Mouse (Mus musculus): ENCODE measurements around the gene Neurod2. TPM values are rescaled to one million over a fixed set of nuclear protein-coding genes. Genes with fewer than 3 reads are reported as not detected.

Gene Neurod2
- polyA plus RNA-seq, 1 experiment, result not detected

DNA sequence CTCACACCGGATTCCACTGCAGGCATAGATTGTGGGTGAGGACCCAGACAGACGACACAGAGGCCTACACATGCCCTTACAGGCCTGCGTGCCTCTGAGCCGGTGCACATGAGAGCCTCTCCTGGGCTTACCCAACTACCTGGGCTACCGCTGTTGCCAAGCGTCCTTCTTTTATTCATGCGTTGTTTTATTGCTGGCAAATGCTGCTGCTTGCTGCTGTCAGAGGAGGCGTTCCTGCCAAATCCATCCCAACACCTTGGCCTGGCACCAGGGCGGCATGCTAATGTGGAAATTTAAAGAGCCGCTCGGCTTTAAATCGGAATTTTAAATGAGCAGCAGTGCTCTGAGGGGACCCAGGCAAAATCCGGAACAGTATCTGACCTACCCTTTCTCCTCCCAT is 39.6 kb downstream of the Neurod2 start:
- Histone ChIP-seq H3K4me3 (no peak overlapping the region), H3K79me2 (ENCODE audit: control insufficient read depth, insufficient read depth) (no peaks in the 10 kb centered on the region), H3K27me3 (ENCODE audit: control insufficient read depth, insufficient read depth, insufficient read length) (peaks cover 31% of the 10 kb centered on the region), H3ac (ENCODE audit: control insufficient read depth, insufficient read length) (no peak overlapping the region), H3K36me3 (ENCODE audit: control insufficient read depth, insufficient read depth) (no peaks in the 10 kb centered on the region), H3K4me2 (ENCODE audit: low read depth) (no peak overlapping the region)
- TF ChIP-seq CEBPB (IDR thresholded peaks at IDR 0.05; ENCODE audit: insufficient read depth, poor library complexity, severe bottlenecking) (no peak), REST (IDR thresholded peaks at IDR 0.05; ENCODE audit: insufficient read depth, insufficient read length) (no peak), MYOG (IDR thresholded peaks at IDR 0.05; ENCODE audit: control insufficient read depth in 1 of 3, insufficient read depth in 1 of 3, insufficient read length in 2 of 3, low read depth in 2 of 3) (no peak), MAX (IDR thresholded peaks at IDR 0.05; ENCODE audit: low read depth) (no peak), TCF12 (IDR thresholded peaks at IDR 0.05; ENCODE audit: insufficient read depth, poor library complexity, severe bottlenecking) (no peak), USF1 (IDR thresholded peaks at IDR 0.05; ENCODE audit: low read depth) (no peak)

DNA sequence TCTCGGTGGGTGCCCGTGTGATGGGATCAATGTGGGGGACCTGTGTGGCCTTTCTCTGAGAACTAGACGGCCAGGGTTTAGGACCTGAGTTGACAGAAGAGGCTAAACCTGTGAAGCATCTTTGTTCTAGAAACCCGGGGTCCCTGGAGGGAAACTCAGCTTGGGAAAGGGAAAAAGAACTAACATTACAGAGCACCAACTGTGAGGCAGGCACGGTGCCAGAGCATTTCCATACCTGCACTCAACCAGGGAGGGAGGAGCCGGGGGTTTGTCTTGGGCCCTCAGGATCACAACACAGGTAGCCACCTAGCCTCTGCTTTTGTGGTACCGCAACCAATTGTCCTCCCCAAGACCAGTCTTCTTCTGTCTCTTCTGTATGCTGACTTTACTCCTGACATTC is 41.5 kb downstream of the Neurod2 start:
- Histone ChIP-seq H3K4me2 (ENCODE audit: low read depth) (no peak overlapping the region), H3K79me2 (ENCODE audit: control insufficient read depth, insufficient read depth) (no peaks in the 10 kb centered on the region), H3K27me3 (ENCODE audit: control insufficient read depth, insufficient read depth, insufficient read length) (peaks cover 31% of the 10 kb centered on the region), H3ac (ENCODE audit: control insufficient read depth, insufficient read length) (no peak overlapping the region), H3K4me3 (no peak overlapping the region), H3K36me3 (ENCODE audit: control insufficient read depth, insufficient read depth) (no peaks in the 10 kb centered on the region)
- TF ChIP-seq SRF (IDR thresholded peaks at IDR 0.05; ENCODE audit: control insufficient read depth, insufficient read length, low read depth), result no peak
- TF ChIP-seq MAX (IDR thresholded peaks at IDR 0.05; ENCODE audit: low read depth), result no peak
- no peak for TF ChIP-seq TCF3 (IDR thresholded peaks at IDR 0.05; ENCODE audit: insufficient read length, low read depth)
- no peak for TF ChIP-seq E2F4 (IDR thresholded peaks at IDR 0.05; ENCODE audit: insufficient read depth)
- TF ChIP-seq POLR2AphosphoS2 (IDR thresholded peaks at IDR 0.05; ENCODE audit: insufficient read length, low read depth), result no peak
- TF ChIP-seq CEBPB (IDR thresholded peaks at IDR 0.05; ENCODE audit: insufficient read depth, poor library complexity, severe bottlenecking), result no peak
- TF ChIP-seq POLR2A (IDR thresholded peaks at IDR 0.05; ENCODE audit: insufficient read length, low read depth), result no peak
- TF ChIP-seq TCF12 (IDR thresholded peaks at IDR 0.05; ENCODE audit: insufficient read depth, poor library complexity, severe bottlenecking), result no peak
- TF ChIP-seq MYOD1 (IDR thresholded peaks at IDR 0.05; ENCODE audit: control insufficient read depth in 1 of 3, insufficient read length in 2 of 3, low read depth in 2 of 3), result no peak
- no peak for TF ChIP-seq USF1 (IDR thresholded peaks at IDR 0.05; ENCODE audit: low read depth)
- no peak for TF ChIP-seq MYOG (IDR thresholded peaks at IDR 0.05; ENCODE audit: control insufficient read depth in 1 of 3, insufficient read depth in 1 of 3, insufficient read length in 2 of 3, low read depth in 2 of 3)
- TF ChIP-seq REST (IDR thresholded peaks at IDR 0.05; ENCODE audit: insufficient read depth, insufficient read length), result no peak

DNA sequence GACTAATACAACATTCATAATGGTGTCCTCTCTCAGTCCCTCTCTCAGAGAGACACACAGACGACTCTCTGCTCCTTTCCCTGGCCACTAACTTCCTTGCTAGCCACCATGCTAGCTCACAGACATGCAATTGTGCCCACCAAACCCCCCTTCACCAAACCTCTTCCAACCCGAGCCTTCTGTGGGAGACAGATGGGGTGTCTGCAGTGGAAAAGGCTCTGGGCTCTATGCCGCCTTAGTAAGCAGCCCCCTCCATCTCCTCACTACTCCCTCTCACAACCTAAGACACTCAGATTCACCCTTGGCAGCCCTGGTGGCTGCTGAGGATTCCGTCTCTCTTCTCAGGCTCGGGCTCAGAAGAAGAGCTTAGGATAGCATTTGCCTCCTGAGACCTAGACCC is 41.9 kb downstream of the Neurod2 start:
- Histone ChIP-seq H3K4me2 (ENCODE audit: low read depth) (no peak overlapping the region), H3K4me3 (no peak overlapping the region), H3K27me3 (ENCODE audit: control insufficient read depth, insufficient read depth, insufficient read length) (peaks cover 31% of the 10 kb centered on the region), H3K79me2 (ENCODE audit: control insufficient read depth, insufficient read depth) (no peaks in the 10 kb centered on the region), H3ac (ENCODE audit: control insufficient read depth, insufficient read length) (no peak overlapping the region), H3K36me3 (ENCODE audit: control insufficient read depth, insufficient read depth) (no peaks in the 10 kb centered on the region)
- TF ChIP-seq TCF12 (IDR thresholded peaks at IDR 0.05; ENCODE audit: insufficient read depth, poor library complexity, severe bottlenecking) (no peak), USF1 (IDR thresholded peaks at IDR 0.05; ENCODE audit: low read depth) (no peak), CEBPB (IDR thresholded peaks at IDR 0.05; ENCODE audit: insufficient read depth, poor library complexity, severe bottlenecking) (no peak), SRF (IDR thresholded peaks at IDR 0.05; ENCODE audit: control insufficient read depth, insufficient read length, low read depth) (no peak), TCF3 (IDR thresholded peaks at IDR 0.05; ENCODE audit: insufficient read length, low read depth) (no peak), E2F4 (IDR thresholded peaks at IDR 0.05; ENCODE audit: insufficient read depth) (no peak), REST (IDR thresholded peaks at IDR 0.05; ENCODE audit: insufficient read depth, insufficient read length) (no peak), MYOG (IDR thresholded peaks at IDR 0.05; ENCODE audit: control insufficient read depth in 1 of 3, insufficient read depth in 1 of 3, insufficient read length in 2 of 3, low read depth in 2 of 3) (no peak), POLR2AphosphoS2 (IDR thresholded peaks at IDR 0.05; ENCODE audit: insufficient read length, low read depth) (no peak), MYOD1 (IDR thresholded peaks at IDR 0.05; ENCODE audit: control insufficient read depth in 1 of 3, insufficient read length in 2 of 3, low read depth in 2 of 3) (no peak), MAX (IDR thresholded peaks at IDR 0.05; ENCODE audit: low read depth) (no peak)

DNA sequence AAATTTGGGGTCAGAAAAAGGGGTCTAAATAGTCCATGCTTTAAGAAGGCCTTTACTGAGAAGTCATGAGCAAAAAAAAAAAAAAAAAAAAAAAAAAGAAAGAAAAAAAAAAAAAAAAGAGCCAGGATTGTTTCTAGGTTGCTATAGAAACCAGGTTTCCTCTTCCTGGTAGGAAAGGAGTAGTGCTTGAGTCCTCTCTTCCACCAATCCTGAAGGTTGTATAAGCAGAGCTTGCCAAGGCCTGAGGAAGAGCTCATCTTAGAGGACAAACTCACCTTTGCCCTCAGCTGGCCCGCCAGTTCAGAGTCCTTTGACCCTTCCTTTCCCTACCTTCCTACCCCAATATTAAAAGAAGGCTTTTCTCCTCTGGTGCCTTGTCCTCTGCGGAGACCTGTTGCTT is 44.1 kb downstream of the Neurod2 start:
- H3K79me2 ChIP-seq (ENCODE audit: control insufficient read depth, insufficient read depth), result no peaks in the 10 kb centered on the region
- no peak overlapping the region for H3ac ChIP-seq (ENCODE audit: control insufficient read depth, insufficient read length)
- H3K4me2 ChIP-seq (ENCODE audit: low read depth), result no peak overlapping the region
- H3K4me3 ChIP-seq, result no peak overlapping the region
- H3K27me3 ChIP-seq (ENCODE audit: control insufficient read depth, insufficient read depth, insufficient read length), result peaks cover 24% of the 10 kb centered on the region
- H3K36me3 ChIP-seq (ENCODE audit: control insufficient read depth, insufficient read depth), result no peaks in the 10 kb centered on the region
- no peak for TF ChIP-seq MYOG (IDR thresholded peaks at IDR 0.05; ENCODE audit: control insufficient read depth in 1 of 3, insufficient read depth in 1 of 3, insufficient read length in 2 of 3, low read depth in 2 of 3)
- no peak for TF ChIP-seq MYOD1 (IDR thresholded peaks at IDR 0.05; ENCODE audit: control insufficient read depth in 1 of 3, insufficient read length in 2 of 3, low read depth in 2 of 3)
- no peak for TF ChIP-seq TCF3 (IDR thresholded peaks at IDR 0.05; ENCODE audit: insufficient read length, low read depth)

DNA sequence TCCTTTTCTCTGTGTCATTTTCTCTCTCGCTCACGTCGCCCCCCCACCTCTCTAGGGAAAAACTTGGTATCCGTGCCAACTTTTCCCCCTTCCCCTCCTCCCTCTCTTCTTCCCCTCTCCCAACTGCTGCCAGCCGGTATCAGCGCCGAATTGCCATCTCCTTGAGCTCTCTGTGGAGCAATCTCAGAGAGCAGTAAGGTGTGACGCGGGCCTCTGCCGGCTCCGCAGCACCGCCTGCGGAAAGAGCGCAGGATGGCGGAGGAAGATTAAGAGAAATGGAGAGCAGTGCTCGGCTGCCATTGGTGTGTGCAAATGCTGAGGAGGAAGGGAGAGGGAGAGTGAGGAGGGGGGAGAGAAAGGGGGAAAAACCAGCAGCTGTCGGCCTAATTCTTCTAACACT is 45.2 kb downstream of the Neurod2 start:
- peaks cover 14% of the 10 kb centered on the region for H3K27me3 ChIP-seq (ENCODE audit: control insufficient read depth, insufficient read depth, insufficient read length)
- peaks cover 3% of the 10 kb centered on the region for H3K36me3 ChIP-seq (ENCODE audit: control insufficient read depth, insufficient read depth)
- H3K4me2 ChIP-seq (ENCODE audit: low read depth), result no peak overlapping the region
- H3K4me3 ChIP-seq, result no peak overlapping the region
- TF ChIP-seq MAX (IDR thresholded peaks at IDR 0.05; ENCODE audit: low read depth) (no peak), MYOG (IDR thresholded peaks at IDR 0.05; ENCODE audit: control insufficient read depth in 1 of 3, insufficient read depth in 1 of 3, insufficient read length in 2 of 3, low read depth in 2 of 3) (no peak), E2F4 (IDR thresholded peaks at IDR 0.05; ENCODE audit: insufficient read depth) (no peak), POLR2A (IDR thresholded peaks at IDR 0.05; ENCODE audit: insufficient read length, low read depth) (no peak)
- H3K79me2 ChIP-seq (ENCODE audit: control insufficient read depth, insufficient read depth), result no peaks in the 10 kb centered on the region
- H3ac ChIP-seq (ENCODE audit: control insufficient read depth, insufficient read length), result no peak overlapping the region
